Mouse (Mus musculus): ENCODE data around the gene Btbd35f8. TPM values are rescaled to one million over a fixed set of nuclear protein-coding genes. Genes with fewer than 3 reads are reported as not detected.
"Not testable (repeated sequence)": the region's sequence is repeated elsewhere in the genome, so short reads cannot be mapped to it uniquely, and the experiment has no call there.

Gene Btbd35f8
- polyA plus RNA-seq (2015; fragmentation: Nextera tagmentation; extraction: Ambion mirVana) = not detected in 2 replicates

DNA sequence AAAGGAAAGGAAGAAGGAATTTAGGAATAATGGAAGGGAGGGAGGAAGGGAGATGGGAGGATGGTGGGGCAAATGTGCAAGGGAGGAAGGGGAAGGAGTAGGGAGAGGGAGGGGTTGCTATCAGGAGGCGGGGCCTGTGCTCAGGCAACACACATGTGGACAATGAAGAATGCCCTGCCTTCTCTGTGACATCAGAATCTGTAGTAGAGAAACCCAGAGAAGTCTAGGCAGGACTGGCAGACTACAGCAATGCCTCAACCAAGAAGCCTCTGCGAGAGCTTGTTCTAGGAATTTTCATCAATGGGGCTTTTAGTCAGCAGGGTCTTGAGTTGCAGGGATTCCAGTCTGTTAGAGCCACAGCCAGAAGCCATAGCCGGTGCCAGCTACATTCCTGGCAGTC is at the start of gene Btbd35f8:
Btbd35f8 (plus strand) TSS at position 301 of the 400 bp plus-strand sequence.
- H3K4me2 ChIP-seq (replicated peaks; ENCODE audit: low read depth, low read length); H3K9me3 ChIP-seq (ENCODE audit: low read length); H3K4me1 ChIP-seq (ENCODE audit: insufficient read depth, low read depth, low read length); H3K27me3 ChIP-seq (replicated peaks; ENCODE audit: insufficient read depth, low read length); ATAC-seq; H3K9ac ChIP-seq (replicated peaks; ENCODE audit: low read depth); DNase-seq (ENCODE audit: low spot score); H3K27ac ChIP-seq (ENCODE audit: low read length); H3K4me3 ChIP-seq (ENCODE audit: low read depth, low read length); H3K36me3 ChIP-seq (ENCODE audit: insufficient read depth, low read length): not testable (repeated sequence)
- no CpG with 5 or more reads among the region's 3 CpGs for WGBS

Other genes starting within 250 kb of the Btbd35f8 start
- not detected in 2 replicates for gene Spin2g, start 211.8 kb upstream of the Btbd35f8 start, polyA plus RNA-seq (2015; fragmentation: Nextera tagmentation; extraction: Ambion mirVana)